Comparison of ENCODE assay signal across 9 mouse cellular contexts in genomic region chr6:53880530-53881234, GRCm38 (mm10).
A peak's percentile ranks its signal among the peaks of the same experiment; 100 is the strongest.
DNase-seq lines count a peak whose midpoint lies in the region; ATAC-seq and TF ChIP-seq lines count a peak whose summit lies in the region.
"Had no signal": no experiment of that assay in that cellular context is flagged by ENCODE, and none has a peak within 500 bp of the region (broad histone marks: within the 10 kb centered on the region; RNA-seq: fewer than 3 reads in every experiment).

No protein-coding gene starts in this region.

- ATAC-seq in cerebellum, adult (ENCODE audit: insufficient number of reproducible peaks, low FRiP score, low TSS enrichment): peak; percentile 76; the same call in 1 of the 2 replicates
- ATAC-seq in forebrain, embryonic 14.5 days: peak; percentile 75
- ATAC-seq in midbrain, embryonic 16.5 days: peak; percentile 89
- no peak for ATAC-seq in inflammation-experienced regulatory T-cells, adult 6 months

- DNase-seq in gastrocnemius, adult 2 months: no peak
- DNase-seq in gastrocnemius, postnatal 14 days: no peak
- peak; percentile 73 for DNase-seq in forebrain, embryonic 14.5 days (ENCODE audit: low spot score)
- DNase-seq in kidney, postnatal 14 days: peak; percentile 34
- DNase-seq in spleen, adult 18-20 months: no peak

- peaks cover 15% of the 10 kb centered on the region for H3K4me1 ChIP-seq in forebrain, embryonic 14.5 days (ENCODE audit: control insufficient read depth, insufficient read depth, low read length)
- peaks cover 18% of the 10 kb centered on the region for H3K4me1 ChIP-seq in midbrain, embryonic 16.5 days (ENCODE audit: control insufficient read depth, insufficient read depth, low read length)

- no peaks in the 10 kb centered on the region for H3K27me3 ChIP-seq in forebrain, embryonic 14.5 days (replicated peaks; ENCODE audit: control insufficient read depth, insufficient read depth, low read length)
- no peaks in the 10 kb centered on the region for H3K27me3 ChIP-seq in midbrain, embryonic 16.5 days (ENCODE audit: control insufficient read depth, insufficient read depth, low read depth, low read length)

- 2% methylated on average over 14 of the region's 14 CpGs for WGBS in forebrain, embryonic 14.5 days
- 3% methylated on average over 14 of the region's 14 CpGs for WGBS in midbrain, embryonic 16.5 days

- peak overlapping the region; percentile 82 for H3K27ac ChIP-seq in gastrocnemius, adult 2 months
- peak overlapping the region; percentile 2; the same call in 1 of the 2 replicates for H3K27ac ChIP-seq in forebrain, embryonic 14.5 days (ENCODE audit: low read depth, low read length)
- H3K27ac ChIP-seq in midbrain, embryonic 16.5 days (ENCODE audit: low read length): peak overlapping the region; percentile 62

- peak overlapping the region; percentile 38 for H3K9ac ChIP-seq in forebrain, embryonic 14.5 days (ENCODE audit: low read length)
- H3K9ac ChIP-seq in midbrain, embryonic 16.5 days (ENCODE audit: low read depth, low read length): peak overlapping the region; percentile 3; the same call in 1 of the 2 replicates

- intact Hi-C loops in gastrocnemius, adult 2 months (cut with DNase I): no loop called here
- intact Hi-C loops in gastrocnemius, postnatal 14 days (cut with DNase I; ENCODE audit: low total_unique reads): no loop called here

- peak overlapping the region; percentile 49 for H3K4me3 ChIP-seq in gastrocnemius, adult 2 months
- H3K4me3 ChIP-seq in forebrain, embryonic 14.5 days (ENCODE audit: low read depth, low read length): peak overlapping the region; percentile 20
- H3K4me3 ChIP-seq in midbrain, embryonic 16.5 days (ENCODE audit: low read depth, low read length): peak overlapping the region; percentile 16
- H3K4me3 ChIP-seq: erythroblast, embryonic 14.5 days had no signal

- H3K4me2 ChIP-seq in forebrain, embryonic 14.5 days (ENCODE audit: low read length): peak overlapping the region; percentile 51
- H3K4me2 ChIP-seq in midbrain, embryonic 16.5 days (ENCODE audit: low read length): peak overlapping the region; percentile 43

- no peaks in the 10 kb centered on the region for H3K36me3 ChIP-seq in forebrain, embryonic 14.5 days (ENCODE audit: control insufficient read depth, insufficient read depth, low read length)
- no peaks in the 10 kb centered on the region for H3K36me3 ChIP-seq in midbrain, embryonic 16.5 days (ENCODE audit: control insufficient read depth, insufficient read depth, low read length)

- H3K9me3 ChIP-seq in forebrain, embryonic 14.5 days (replicated peaks; ENCODE audit: control insufficient read depth, low read length): no peaks in the 10 kb centered on the region
- H3K9me3 ChIP-seq in midbrain, embryonic 16.5 days (replicated peaks; ENCODE audit: control insufficient read depth, low read length, poor library complexity, severe bottlenecking): peaks cover 7% of the 10 kb centered on the region; the same call in 1 of the 2 replicates

- no peak for TF ChIP-seq CTCF in gastrocnemius, adult 2 months (IDR thresholded peaks at IDR 0.05)

Comparison
In these comparisons a context has a peak if more than half of its experiments do, and no peak if none do; other contexts are left out.
1. DNase-seq: peak in forebrain, embryonic 14.5 days (single experiment) and kidney, postnatal 14 days (single experiment); none in gastrocnemius, adult 2 months (single experiment), gastrocnemius, postnatal 14 days (single experiment) and spleen, adult 18-20 months (0 of 2).
2. H3K27ac ChIP-seq: peak in every context shown above with its lines; median percentile 82 in gastrocnemius, adult 2 months; 62 in midbrain, embryonic 16.5 days; 2 in forebrain, embryonic 14.5 days.
3. Peak in every context shown above with its lines, with median percentiles within 50 percentile points of each other: H3K4me3 ChIP-seq.